ENCODE assay signal across 42 mouse cellular contexts in the genomic region with DNA sequence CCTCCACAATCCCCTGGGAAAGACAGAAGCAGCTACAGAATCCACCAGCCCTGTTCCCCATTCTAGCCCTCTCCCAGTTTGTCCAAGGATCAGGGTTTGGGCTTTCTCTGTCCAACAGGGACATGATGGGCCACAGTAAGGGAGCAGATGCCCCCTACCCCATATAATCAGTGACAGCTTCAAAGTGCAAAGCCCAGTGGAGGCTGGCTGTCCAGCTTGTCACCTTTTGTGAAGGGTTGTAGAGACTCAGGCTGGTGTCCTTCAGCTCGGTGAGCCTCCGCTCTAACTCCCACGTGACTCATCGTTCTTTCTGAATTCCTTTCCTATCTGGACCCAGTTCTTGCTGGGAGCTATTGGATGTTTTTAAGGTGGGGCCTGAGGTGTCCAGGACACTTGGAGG. TPM values are rescaled to one million over a fixed set of nuclear protein-coding genes. Genes with fewer than 3 reads are reported as not detected.
"Had no signal": no experiment of that assay in that cellular context is flagged by ENCODE, and none has a peak within 500 bp of the region (broad histone marks: within the 10 kb centered on the region; RNA-seq: fewer than 3 reads in every experiment).

No protein-coding gene starts in this region.

- H3K36me3 ChIP-seq: heart, embryonic 10.5 days; heart, embryonic 12.5 days; hindbrain, embryonic 13.5 days; hindbrain, embryonic 15.5 days; kidney, embryonic 15.5 days; liver, embryonic 12.5 days had no signal

- H3K4me2 ChIP-seq: heart, embryonic 12.5 days; hindbrain, embryonic 13.5 days; hindbrain, embryonic 15.5 days; kidney, embryonic 15.5 days; limb, embryonic 13.5 days; limb, embryonic 15.5 days; liver, embryonic 12.5 days had no signal

- ATAC-seq: hindbrain, postnatal 0 days; intestine, embryonic 16.5 days; liver, embryonic 12.5 days had no signal

- H3K27me3 ChIP-seq: heart, embryonic 12.5 days; hindbrain, embryonic 13.5 days; hindbrain, embryonic 15.5 days; kidney, embryonic 15.5 days; limb, embryonic 13.5 days; limb, embryonic 15.5 days had no signal

- H3K9me3 ChIP-seq: heart, embryonic 10.5 days; heart, embryonic 12.5 days; hindbrain, embryonic 13.5 days; hindbrain, embryonic 15.5 days; kidney, embryonic 15.5 days; limb, embryonic 13.5 days; limb, embryonic 15.5 days; liver, embryonic 12.5 days had no signal

- H3K4me3 ChIP-seq: heart, embryonic 10.5 days; heart, embryonic 12.5 days; hindbrain, embryonic 13.5 days; hindbrain, embryonic 15.5 days; kidney, embryonic 15.5 days; limb, embryonic 13.5 days; limb, embryonic 15.5 days; liver, embryonic 12.5 days had no signal

- H3K27ac ChIP-seq: heart, embryonic 10.5 days; hindbrain, embryonic 13.5 days; hindbrain, embryonic 15.5 days; hindbrain, postnatal 0 days; kidney, embryonic 15.5 days; kidney, postnatal 0 days; limb, embryonic 13.5 days; limb, embryonic 15.5 days; liver, embryonic 12.5 days had no signal

- H3K9ac ChIP-seq: heart, embryonic 12.5 days; hindbrain, embryonic 13.5 days; hindbrain, embryonic 15.5 days; kidney, embryonic 15.5 days; limb, embryonic 13.5 days; limb, embryonic 15.5 days; liver, embryonic 12.5 days had no signal

- DNase-seq: gastrocnemius, postnatal 14 days; gastrocnemius, postnatal 36 days; heart, adult 18-20 months; heart, postnatal 10 days; kidney, adult 11 months; kidney, adult 2 months; kidney, adult 9 months; kidney, postnatal 14 days; kidney, postnatal 36 days; layer of hippocampus, adult 9-11 months; layer of hippocampus, postnatal 36 days; left cerebral cortex, postnatal 4 days had no signal

RNA-seq across cellular contexts. Expression of a gene that starts 3.9 kb away (rescaled TPM):
- total RNA-seq: gastrocnemius, adult 18-20 months; gastrocnemius, adult 8-10 months; gastrocnemius, postnatal 14 days; gastrocnemius, postnatal 36 days; heart, adult 18-20 months; heart, postnatal 10 days; heart, postnatal 25 days; hematopoietic stem cell, adult 5-6 weeks; hindbrain, postnatal 0 days; layer of hippocampus, adult 18-20 months; layer of hippocampus, adult 8-10 months; layer of hippocampus, postnatal 14 days; layer of hippocampus, postnatal 36 days; left cerebral cortex, adult 18-20 months; left cerebral cortex, adult 8-10 months; left cerebral cortex, postnatal 10 days; left cerebral cortex, postnatal 25 days; left cerebral cortex, postnatal 4 days; liver, adult 2 months had no signal
- polyA plus RNA-seq: heart, embryonic 10.5 days; heart, embryonic 12.5 days; heart, embryonic 14.5 days; heart, embryonic 16.5 days; hindbrain, embryonic 11.5 days; hindbrain, embryonic 13.5 days; hindbrain, embryonic 15.5 days; hindbrain, postnatal 0 days; intestine, embryonic 14.5 days; intestine, embryonic 16.5 days; kidney, adult 2 months; kidney, embryonic 15.5 days; large intestine, adult 2 months; limb, embryonic 11.5 days; limb, embryonic 13.5 days; limb, embryonic 15.5 days; liver, adult 2 months; liver, embryonic 12.5 days had no signal

RNA-seq across cellular contexts. Expression of a gene that starts 21.2 kb away (rescaled TPM):
- total RNA-seq: gastrocnemius, adult 18-20 months; gastrocnemius, adult 8-10 months; gastrocnemius, postnatal 14 days; gastrocnemius, postnatal 36 days; heart, adult 18-20 months; heart, adult 8-10 months; heart, postnatal 10 days; heart, postnatal 25 days; hematopoietic stem cell, adult 5-6 weeks; hindbrain, postnatal 0 days; layer of hippocampus, adult 18-20 months; layer of hippocampus, adult 8-10 months; layer of hippocampus, postnatal 14 days; layer of hippocampus, postnatal 36 days; left cerebral cortex, adult 18-20 months; left cerebral cortex, adult 8-10 months; left cerebral cortex, postnatal 10 days; left cerebral cortex, postnatal 25 days; left cerebral cortex, postnatal 4 days; liver, adult 2 months had no signal
- polyA plus RNA-seq: heart, embryonic 10.5 days; heart, embryonic 12.5 days; heart, embryonic 14.5 days; heart, embryonic 16.5 days; hindbrain, embryonic 13.5 days; hindbrain, embryonic 15.5 days; hindbrain, postnatal 0 days; intestine, embryonic 14.5 days; intestine, embryonic 16.5 days; kidney, adult 2 months; kidney, embryonic 15.5 days; kidney, postnatal 0 days; large intestine, adult 2 months; limb, embryonic 11.5 days; limb, embryonic 13.5 days; limb, embryonic 15.5 days; liver, adult 2 months; liver, embryonic 12.5 days had no signal

RNA-seq across cellular contexts. Expression of a gene that starts 27.1 kb away (rescaled TPM):
- total RNA-seq: gastrocnemius, adult 18-20 months; gastrocnemius, adult 8-10 months; gastrocnemius, postnatal 14 days; gastrocnemius, postnatal 36 days; heart, adult 18-20 months; heart, adult 8-10 months; heart, postnatal 10 days; heart, postnatal 25 days; hematopoietic stem cell, adult 5-6 weeks; hindbrain, postnatal 0 days; layer of hippocampus, adult 18-20 months; layer of hippocampus, adult 8-10 months; layer of hippocampus, postnatal 14 days; layer of hippocampus, postnatal 36 days; left cerebral cortex, adult 18-20 months; left cerebral cortex, adult 8-10 months; left cerebral cortex, postnatal 10 days; left cerebral cortex, postnatal 25 days; left cerebral cortex, postnatal 4 days; liver, adult 2 months had no signal
- polyA plus RNA-seq: heart, embryonic 10.5 days; heart, embryonic 12.5 days; heart, embryonic 14.5 days; heart, embryonic 16.5 days; hindbrain, embryonic 11.5 days; hindbrain, embryonic 13.5 days; hindbrain, embryonic 15.5 days; hindbrain, postnatal 0 days; intestine, embryonic 14.5 days; intestine, embryonic 16.5 days; kidney, adult 2 months; kidney, embryonic 15.5 days; kidney, postnatal 0 days; large intestine, adult 2 months; limb, embryonic 11.5 days; limb, embryonic 13.5 days; limb, embryonic 15.5 days; liver, adult 2 months; liver, embryonic 12.5 days had no signal

RNA-seq across cellular contexts. Expression of a gene that starts 33.1 kb away (rescaled TPM):
- total RNA-seq: gastrocnemius, adult 18-20 months; gastrocnemius, adult 8-10 months; gastrocnemius, postnatal 14 days; gastrocnemius, postnatal 36 days; heart, adult 18-20 months; heart, adult 8-10 months; heart, postnatal 10 days; heart, postnatal 25 days; hematopoietic stem cell, adult 5-6 weeks; hindbrain, postnatal 0 days; layer of hippocampus, adult 18-20 months; layer of hippocampus, postnatal 14 days; left cerebral cortex, adult 18-20 months; left cerebral cortex, postnatal 10 days; left cerebral cortex, postnatal 25 days; left cerebral cortex, postnatal 4 days; liver, adult 2 months had no signal
- polyA plus RNA-seq: heart, embryonic 10.5 days; heart, embryonic 12.5 days; heart, embryonic 14.5 days; heart, embryonic 16.5 days; hindbrain, embryonic 11.5 days; hindbrain, embryonic 13.5 days; hindbrain, embryonic 15.5 days; hindbrain, postnatal 0 days; intestine, embryonic 14.5 days; intestine, embryonic 16.5 days; kidney, adult 2 months; kidney, embryonic 15.5 days; kidney, postnatal 0 days; large intestine, adult 2 months; limb, embryonic 11.5 days; limb, embryonic 13.5 days; limb, embryonic 15.5 days; liver, adult 2 months; liver, embryonic 12.5 days had no signal
